Mouse (Mus musculus) neural tube, embryonic 15.5 days (tissue): ENCODE results near the gene Ankrd10. TPM values are rescaled to one million over a fixed set of nuclear protein-coding genes. Genes with fewer than 3 reads are reported as not detected.

Experiments
- ATAC-seq: fragments of 200-750 bp; cut with Nextera tagmentation; 2 replicates; pipeline ENCODE4 v1.8.0; 2017; ENCODE audit warnings: mild to moderate bottlenecking, moderate TSS enrichment, moderate library complexity; ENCODE audit not compliant: low FRiP score
- H3K27ac ChIP-seq: fragments of 300-500 bp; sonication (generic); replicated peaks from 2 replicates; pipeline ENCODE4 v1.5.1; 2015; ENCODE audit warnings: mild to moderate bottlenecking, inconsistent platforms
- H3K27me3 ChIP-seq: fragments of 300-500 bp; sonication (generic); replicated peaks from 2 replicates; pipeline ENCODE4 v1.6.1; 2015; ENCODE audit warnings: inconsistent platforms
- H3K36me3 ChIP-seq: fragments of 300-500 bp; sonication (generic); 2 replicates; pipeline ENCODE4 v1.6.1; 2015; ENCODE audit warnings: inconsistent platforms
- H3K4me1 ChIP-seq: fragments of 300-500 bp; sonication (generic); 2 replicates; pipeline ENCODE4 v1.6.1; 2015; ENCODE audit warnings: inconsistent platforms
- H3K4me2 ChIP-seq: fragments of 300-500 bp; sonication (generic); 2 replicates; pipeline ENCODE4 v1.6.1; 2015; ENCODE audit warnings: inconsistent platforms, mild to moderate bottlenecking, moderate library complexity
- H3K4me3 ChIP-seq: fragments of 300-500 bp; sonication (generic); replicated peaks from 2 replicates; pipeline ENCODE4 v1.5.1; 2015; ENCODE audit warnings: mild to moderate bottlenecking, inconsistent platforms
- H3K9ac ChIP-seq: fragments of 300-500 bp; sonication (generic); replicated peaks from 2 replicates; pipeline ENCODE4 v1.6.1; 2015; ENCODE audit warnings: mild to moderate bottlenecking, inconsistent platforms
- H3K9me3 ChIP-seq: fragments of 300-500 bp; sonication (generic); replicated peaks from 2 replicates; pipeline ENCODE4 v1.6.1; 2016; ENCODE audit warnings: inconsistent platforms
- WGBS: fragments of 180-500 bp; shearing (Covaris S2); methylation state at CpG from one replicate; pipeline ENCODE4 v1.1.7; 2015; ENCODE audit warnings: mixed read lengths; 5-methylcytosine and 5-hydroxymethylcytosine counted together
- polyA plus RNA-seq: library from polyadenylated mRNA; unstranded; fragments of >200 nt; fragmentation: Nextera tagmentation; extraction: Ambion mirVana; gene quantifications from 2 replicates; pipeline ENCODE4 v1.2.1, GENCODE M21; 2015

The Ankrd10 gene
- polyA plus RNA-seq, 1 experiment from 2014 or later: 74.6 TPM

GRCm38 (mm10) chr8:11634331-11635011, 1.1 kb downstream of the Ankrd10 start:
- Histone ChIP-seq H3K9ac (peak overlapping the region; percentile 93), H3K4me2 (peak overlapping the region; percentile 69), H3K4me3 (peak overlapping the region; percentile 79), H3K27me3 (no peaks in the 10 kb centered on the region), H3K4me1 (peaks cover 40% of the 10 kb centered on the region), H3K9me3 (no peaks in the 10 kb centered on the region), H3K36me3 (peaks cover 21% of the 10 kb centered on the region), H3K27ac (peak overlapping the region; percentile 98)
- peak; percentile 21 for ATAC-seq
- WGBS: under 1% methylated on average over 39 of the region's 39 CpGs

GRCm38 (mm10) chr8:11633414-11633813, 2.1 kb downstream of the Ankrd10 start:
- Histone ChIP-seq H3K4me2 (peak overlapping the region; percentile 69), H3K36me3 (peaks cover 23% of the 10 kb centered on the region), H3K9ac (peak overlapping the region; percentile 93; the same call in 1 of the 2 replicates), H3K4me1 (peaks cover 44% of the 10 kb centered on the region), H3K4me3 (peak overlapping the region; percentile 79), H3K27ac (no peak overlapping the region), H3K9me3 (no peaks in the 10 kb centered on the region), H3K27me3 (no peaks in the 10 kb centered on the region)
- ATAC-seq: no peak
- WGBS: 56% methylated on average over 7 of the region's 7 CpGs

- H3K9ac ChIP-seq: 0 out of 2 replicates have a peak overlapping the region, but pooled peaks have one; percentile 7
- peak overlapping the region; percentile 69; the same call in 1 of the 2 replicates for H3K4me2 ChIP-seq
- no peak overlapping the region for H3K4me3 ChIP-seq
- H3K27ac ChIP-seq: no peak overlapping the region
- peaks cover 28% of the 10 kb centered on the region for H3K36me3 ChIP-seq
- peaks cover 44% of the 10 kb centered on the region for H3K4me1 ChIP-seq
- no peaks in the 10 kb centered on the region for H3K9me3 ChIP-seq
- WGBS: 21% methylated on average over 2 of the region's 2 CpGs
- ATAC-seq: no peak
- H3K27me3 ChIP-seq: no peaks in the 10 kb centered on the region
Observed at GRCm38 (mm10) chr8:11632406-11632805, 3.2 kb downstream of the Ankrd10 start.

GRCm38 (mm10) chr8:11629206-11629605, 6.4 kb downstream of the Ankrd10 start:
- Histone ChIP-seq H3K4me2 (no peak overlapping the region), H3K27ac (no peak overlapping the region), H3K36me3 (peaks cover 48% of the 10 kb centered on the region), H3K27me3 (no peaks in the 10 kb centered on the region), H3K4me1 (peaks cover 32% of the 10 kb centered on the region), H3K9me3 (no peaks in the 10 kb centered on the region), H3K4me3 (no peak overlapping the region), H3K9ac (no peak overlapping the region)
- ATAC-seq: no peak
- 66% methylated on average over 5 of the region's 5 CpGs for WGBS

- Histone ChIP-seq H3K4me2 (no peak overlapping the region), H3K9me3 (no peaks in the 10 kb centered on the region), H3K36me3 (peaks cover 51% of the 10 kb centered on the region), H3K4me1 (peaks cover 26% of the 10 kb centered on the region), H3K9ac (no peak overlapping the region), H3K27me3 (no peaks in the 10 kb centered on the region), H3K4me3 (no peak overlapping the region), H3K27ac (no peak overlapping the region)
- 82% methylated on average over 7 of the region's 7 CpGs for WGBS
- ATAC-seq: no peak
Observed at GRCm38 (mm10) chr8:11628506-11629132, 6.9 kb downstream of the Ankrd10 start.

GRCm38 (mm10) chr8:11627717-11628116, 7.8 kb downstream of the Ankrd10 start:
- no peak for ATAC-seq
- no peak overlapping the region for H3K4me3 ChIP-seq
- no peaks in the 10 kb centered on the region for H3K9me3 ChIP-seq
- H3K4me1 ChIP-seq: peaks cover 17% of the 10 kb centered on the region
- H3K36me3 ChIP-seq: peaks cover 53% of the 10 kb centered on the region
- no peak overlapping the region for H3K9ac ChIP-seq
- H3K27me3 ChIP-seq: no peaks in the 10 kb centered on the region
- H3K27ac ChIP-seq: no peak overlapping the region
- H3K4me2 ChIP-seq: no peak overlapping the region
- 88% methylated on average over 9 of the region's 9 CpGs for WGBS

GRCm38 (mm10) chr8:11625084-11625483, 10.5 kb downstream of the Ankrd10 start:
- no peak for ATAC-seq
- Histone ChIP-seq H3K9ac (no peak overlapping the region), H3K27ac (no peak overlapping the region), H3K36me3 (peaks cover 49% of the 10 kb centered on the region), H3K4me2 (no peak overlapping the region), H3K9me3 (no peaks in the 10 kb centered on the region), H3K4me1 (peaks cover 7% of the 10 kb centered on the region; the same call in 1 of the 2 replicates), H3K27me3 (no peaks in the 10 kb centered on the region), H3K4me3 (no peak overlapping the region)
- 88% methylated on average over 4 of the region's 4 CpGs for WGBS

GRCm38 (mm10) chr8:11619091-11619490, 16.5 kb downstream of the Ankrd10 start:
- no peak overlapping the region for H3K4me3 ChIP-seq
- no peak for ATAC-seq
- no peaks in the 10 kb centered on the region for H3K27me3 ChIP-seq
- 91% methylated on average over 3 of the region's 3 CpGs for WGBS
- H3K36me3 ChIP-seq: peaks cover 60% of the 10 kb centered on the region
- H3K4me1 ChIP-seq: no peaks in the 10 kb centered on the region
- no peak overlapping the region for H3K27ac ChIP-seq
- no peak overlapping the region for H3K4me2 ChIP-seq
- no peaks in the 10 kb centered on the region for H3K9me3 ChIP-seq
- H3K9ac ChIP-seq: no peak overlapping the region

- no peak overlapping the region for H3K4me3 ChIP-seq
- H3K9me3 ChIP-seq: no peaks in the 10 kb centered on the region
- peaks cover 62% of the 10 kb centered on the region for H3K36me3 ChIP-seq
- no peaks in the 10 kb centered on the region for H3K27me3 ChIP-seq
- WGBS: 89% methylated on average over 2 of the region's 2 CpGs
- no peak overlapping the region for H3K4me2 ChIP-seq
- no peak for ATAC-seq
- no peak overlapping the region for H3K27ac ChIP-seq
- no peak overlapping the region for H3K9ac ChIP-seq
- no peaks in the 10 kb centered on the region for H3K4me1 ChIP-seq
Observed at GRCm38 (mm10) chr8:11618063-11618462, 17.5 kb downstream of the Ankrd10 start.

GRCm38 (mm10) chr8:11616294-11616693, 19.3 kb downstream of the Ankrd10 start:
- Histone ChIP-seq H3K4me1 (no peaks in the 10 kb centered on the region), H3K36me3 (peaks cover 70% of the 10 kb centered on the region), H3K4me2 (no peak overlapping the region), H3K9ac (no peak overlapping the region), H3K9me3 (no peaks in the 10 kb centered on the region), H3K27me3 (no peaks in the 10 kb centered on the region), H3K4me3 (no peak overlapping the region), H3K27ac (no peak overlapping the region)
- 0 out of 2 replicates have a peak, but pooled peaks have one; percentile 35 for ATAC-seq
- WGBS: 10% methylated on average over 1 of the region's 1 CpGs

- no peak overlapping the region for H3K4me3 ChIP-seq
- H3K36me3 ChIP-seq: peaks cover 73% of the 10 kb centered on the region
- H3K9ac ChIP-seq: no peak overlapping the region
- H3K27me3 ChIP-seq: no peaks in the 10 kb centered on the region
- no peak overlapping the region for H3K27ac ChIP-seq
- no peak overlapping the region for H3K4me2 ChIP-seq
- ATAC-seq: no peak
- no peaks in the 10 kb centered on the region for H3K4me1 ChIP-seq
- H3K9me3 ChIP-seq: no peaks in the 10 kb centered on the region
- WGBS: 84% methylated on average over 6 of the region's 6 CpGs
Observed at GRCm38 (mm10) chr8:11614126-11614835, 21.3 kb downstream of the Ankrd10 start.
